Mouse (Mus musculus): Measurements from ENCODE around the gene Cav2.

DNA sequence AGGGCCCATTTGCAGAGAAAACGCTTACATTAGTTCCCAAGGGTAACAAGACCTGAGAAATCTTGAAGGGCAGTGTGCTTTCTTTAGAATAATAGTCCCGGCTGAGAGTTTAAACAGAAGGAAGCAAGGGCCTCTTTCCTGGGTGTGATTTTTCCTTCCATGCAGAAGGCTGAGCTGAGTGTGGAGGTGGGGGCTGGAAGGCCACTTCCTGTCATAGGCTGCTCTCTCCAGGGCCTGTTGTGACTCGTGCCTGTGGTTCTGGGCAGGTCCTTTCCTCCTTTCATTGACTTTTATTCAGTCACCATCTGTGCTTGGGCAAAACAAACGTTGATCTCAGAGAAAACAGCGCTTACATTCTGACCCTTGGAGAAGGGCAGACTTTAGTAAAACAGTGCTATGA lies 1.2 kb downstream of the Cav2 start:
- TF ChIP-seq POLR2A (IDR thresholded peaks at IDR 0.05; ENCODE audit: extremely low read depth, insufficient read depth, low read length) (no peak), CTCF (IDR thresholded peaks at IDR 0.05; ENCODE audit: extremely low read depth, insufficient read depth, low read length) (no peak)

Measured in cortical plate, adult 2 months (tissue).